Mouse (Mus musculus): ENCODE measurements around the gene 9530068E07Rik.

DNA sequence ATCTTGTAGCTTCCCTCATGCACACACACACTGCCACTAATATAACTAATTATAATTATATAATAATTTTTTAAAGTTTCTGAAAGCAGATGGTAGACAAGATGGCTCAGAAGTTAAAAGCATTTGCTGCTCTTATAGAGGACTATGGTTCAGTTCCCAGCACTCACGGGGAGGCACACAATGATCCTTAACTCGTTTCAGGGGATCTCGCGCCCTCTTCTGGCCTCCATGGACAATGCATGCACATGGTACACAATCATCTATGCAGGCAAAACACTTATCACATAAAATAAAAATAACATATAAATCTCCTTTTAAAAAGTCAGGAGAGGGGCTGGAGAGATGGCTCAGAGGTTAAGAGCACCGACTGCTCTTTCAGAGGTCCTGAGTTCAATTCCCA, 41.6 kb upstream of the 9530068E07Rik start:
- TF ChIP-seq CTCF (IDR thresholded peaks at IDR 0.05; ENCODE audit: extremely low read depth, insufficient read depth, insufficient read length, insufficient replicate concordance) (no peak), POLR2A (IDR thresholded peaks at IDR 0.05; ENCODE audit: low read depth, low read length) (no peak)
